Mouse (Mus musculus) thymus, adult 2 months (tissue): Measurements from ENCODE around the gene Tppp3.

Source experiments
- CTCF ChIP-seq: fragments of 200-500 bp; IDR thresholded peaks from 2 replicates; pipeline ENCODE4 v1.5.1; 2012; ENCODE audit warnings: mild to moderate bottlenecking, control low read depth, low read length, moderate library complexity, borderline replicate concordance; ENCODE audit not compliant: control insufficient read depth, poor library complexity, insufficient read depth; ENCODE audit errors: extremely low read depth
- POLR2A ChIP-seq: fragments of 200-500 bp; IDR thresholded peaks from 2 replicates; pipeline ENCODE4 v1.6.1; 2012; ENCODE audit warnings: mild to moderate bottlenecking, low read length, control low read depth, moderate library complexity; ENCODE audit not compliant: control insufficient read depth, poor library complexity, insufficient read depth; ENCODE audit errors: extremely low read depth

DNA sequence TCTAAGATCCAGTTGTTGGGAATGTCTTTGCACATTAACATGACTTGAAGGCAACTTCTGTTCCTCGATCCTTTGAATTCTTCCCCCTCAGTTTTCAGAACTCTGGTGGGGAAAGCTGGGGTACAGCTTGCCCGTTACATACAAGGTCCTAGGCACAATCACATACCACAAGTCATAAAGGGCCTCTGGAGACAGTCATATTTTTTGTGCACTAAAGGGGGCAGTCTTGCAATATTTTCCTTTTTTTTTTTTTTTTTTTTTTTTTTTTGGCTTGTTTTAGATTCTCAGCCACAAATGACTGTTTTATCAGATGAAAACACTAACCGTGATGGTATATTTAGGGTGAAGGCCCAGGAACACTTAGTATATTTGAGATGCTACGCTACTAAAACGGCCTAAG lies 18.0 kb downstream of the Tppp3 start:
- TF ChIP-seq CTCF (no peak), POLR2A (no peak)
